Mouse (Mus musculus) central nervous system, embryonic 14 days (tissue): ENCODE measurements around the gene Kit. TPM values are rescaled to one million over a fixed set of nuclear protein-coding genes. Genes with fewer than 3 reads are reported as not detected.

Source experiments
- polyA plus RNA-seq: library from polyadenylated mRNA; depleted of rRNA; stranded (reverse); fragments of >200 nt; gene quantifications from 2 replicates; pipeline ENCODE4 v1.2.3, GENCODE M21; 2012; rRNA removed

Kit gene
- polyA plus RNA-seq, result 41.0 and 43.7 TPM in 2 replicates

GRCm38 (mm10) chr5:75574852-75575566 lies at the start of gene Kit:
Gene Kit, plus strand, starts transcription at chr5:75574916.

